Mouse (Mus musculus) testis, adult 2 months (tissue): ENCODE measurements around the gene Cbx1. TPM values are rescaled to one million over a fixed set of nuclear protein-coding genes. Genes with fewer than 3 reads are reported as not detected.

Source experiments
- H3K27ac ChIP-seq: fragments of 200-500 bp; 2 replicates; pipeline ENCODE4 v1.5.1; 2012; ENCODE audit warnings: low read depth, low read length; ENCODE audit not compliant: control insufficient read depth, insufficient read depth
- H3K27me3 ChIP-seq: fragments of 200-500 bp; 2 replicates; pipeline ENCODE4 v1.6.1; 2012; ENCODE audit warnings: mild to moderate bottlenecking, low read length, moderate library complexity; ENCODE audit not compliant: control insufficient read depth, insufficient read depth
- H3K36me3 ChIP-seq: fragments of 200-500 bp; 2 replicates; pipeline ENCODE4 v1.6.1; 2012; ENCODE audit warnings: mild to moderate bottlenecking, low read length; ENCODE audit not compliant: control insufficient read depth, insufficient read depth
- H3K4me1 ChIP-seq: fragments of 200-500 bp; 2 replicates; pipeline ENCODE4 v1.6.1; 2012; ENCODE audit warnings: low read length; ENCODE audit not compliant: control insufficient read depth, insufficient read depth
- H3K4me3 ChIP-seq: fragments of 200-500 bp; 2 replicates; pipeline ENCODE4 v1.5.1; 2012; ENCODE audit warnings: low read depth, mild to moderate bottlenecking, low read length, moderate library complexity, mixed read lengths; ENCODE audit not compliant: control insufficient read depth
- CTCF ChIP-seq: fragments of 200-500 bp; IDR thresholded peaks from 2 replicates; pipeline ENCODE4 v1.5.1; 2012; ENCODE audit warnings: low read depth, mild to moderate bottlenecking, inconsistent platforms, low read length, moderate library complexity; ENCODE audit not compliant: control insufficient read depth, insufficient read depth, insufficient replicate concordance
- POLR2A ChIP-seq: fragments of 200-500 bp; IDR thresholded peaks from 2 replicates; pipeline ENCODE4 v1.6.1; 2012; ENCODE audit warnings: low read depth, mild to moderate bottlenecking, inconsistent platforms, low read length, moderate library complexity; ENCODE audit not compliant: control insufficient read depth
- polyA plus RNA-seq: library from polyadenylated mRNA; depleted of rRNA; stranded (reverse); fragments of >200 nt; gene quantifications from 2 replicates; pipeline ENCODE4 v1.2.3, GENCODE M21; 2012

The Cbx1 gene
- polyA plus RNA-seq, 1 experiment = 16.6 TPM

DNA sequence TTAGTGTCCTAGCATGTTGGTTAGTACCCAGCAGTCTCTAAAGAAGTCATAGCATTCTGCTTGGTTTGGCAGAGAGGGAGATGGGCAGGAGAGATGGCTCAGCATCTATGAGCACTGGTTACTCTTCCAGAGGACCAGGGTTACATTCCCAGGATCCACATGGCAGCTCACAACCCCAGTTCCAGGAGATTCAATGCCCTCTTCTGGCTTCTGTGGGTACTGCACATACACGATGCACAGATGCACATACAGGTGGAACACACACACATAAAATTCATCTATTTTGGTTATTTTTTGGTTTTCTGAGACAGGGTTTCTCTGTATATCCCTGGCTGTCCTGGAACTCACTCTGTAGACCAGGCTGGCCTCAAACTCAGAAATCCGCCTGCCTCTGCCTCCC is 33.6 kb upstream of the Cbx1 start:
- no peaks in the 10 kb centered on the region for H3K36me3 ChIP-seq
- H3K4me3 ChIP-seq = no peak overlapping the region
- H3K27ac ChIP-seq = no peak overlapping the region
- TF ChIP-seq CTCF (peak; percentile 23; the same call in 1 of the 2 replicates), POLR2A (no peak)
- no peaks in the 10 kb centered on the region for H3K27me3 ChIP-seq
- no peaks in the 10 kb centered on the region for H3K4me1 ChIP-seq

DNA sequence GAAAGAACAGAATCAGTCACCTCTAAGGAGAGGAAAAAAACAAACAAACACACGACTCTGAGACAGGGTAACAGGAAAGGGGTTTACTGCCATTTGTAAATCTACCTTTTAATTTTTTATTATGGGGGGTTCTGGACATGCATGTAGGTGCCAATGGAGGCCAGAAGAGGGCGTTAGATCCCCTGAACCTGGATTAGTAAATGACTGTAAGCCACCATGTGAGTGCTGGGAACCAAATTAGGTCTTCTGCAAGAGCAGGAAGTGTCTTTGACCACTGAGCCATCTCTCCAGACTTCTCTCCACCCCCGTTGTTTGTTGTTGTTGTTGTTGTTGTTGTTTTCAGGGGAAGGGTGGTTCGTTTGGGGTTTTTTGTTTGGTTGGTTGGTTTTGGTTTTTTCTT is 31.5 kb upstream of the Cbx1 start:
- Histone ChIP-seq H3K27ac (no peak overlapping the region), H3K27me3 (no peaks in the 10 kb centered on the region), H3K36me3 (no peaks in the 10 kb centered on the region), H3K4me1 (no peaks in the 10 kb centered on the region), H3K4me3 (no peak overlapping the region)
- no peak for TF ChIP-seq CTCF
- no peak for TF ChIP-seq POLR2A

- Histone ChIP-seq H3K27ac (no peak overlapping the region), H3K36me3 (no peaks in the 10 kb centered on the region), H3K4me1 (no peaks in the 10 kb centered on the region), H3K4me3 (no peak overlapping the region), H3K27me3 (no peaks in the 10 kb centered on the region)
- no peak for TF ChIP-seq CTCF
- TF ChIP-seq POLR2A = no peak
These were observed 30.5 kb upstream of the Cbx1 start for GRCm38 (mm10) chr11:96758402-96758801.

DNA sequence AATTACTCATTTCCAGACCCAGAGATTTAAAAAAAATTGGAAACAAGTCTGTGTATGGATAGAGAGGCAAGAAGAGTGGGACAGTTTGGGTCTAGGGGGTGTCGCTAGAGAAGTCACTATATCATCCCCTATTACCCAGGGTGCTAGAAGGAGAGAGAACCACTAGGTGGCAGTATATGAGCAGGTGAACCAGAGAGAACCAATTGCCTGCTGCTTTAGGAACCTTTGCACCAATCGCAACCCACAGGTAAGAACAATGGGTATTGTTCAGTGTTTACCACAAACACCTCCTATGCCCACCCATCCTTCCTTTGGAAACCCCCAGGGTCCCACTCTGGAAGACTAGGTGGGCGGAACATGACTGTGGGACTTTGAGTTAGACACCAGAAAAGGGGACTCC is 28.9 kb upstream of the Cbx1 start:
- Histone ChIP-seq H3K4me1 (no peaks in the 10 kb centered on the region), H3K36me3 (no peaks in the 10 kb centered on the region), H3K4me3 (no peak overlapping the region), H3K27me3 (no peaks in the 10 kb centered on the region), H3K27ac (no peak overlapping the region)
- TF ChIP-seq CTCF = 0 out of 2 replicates have a peak, but pooled peaks have one; percentile 23
- TF ChIP-seq POLR2A = no peak

DNA sequence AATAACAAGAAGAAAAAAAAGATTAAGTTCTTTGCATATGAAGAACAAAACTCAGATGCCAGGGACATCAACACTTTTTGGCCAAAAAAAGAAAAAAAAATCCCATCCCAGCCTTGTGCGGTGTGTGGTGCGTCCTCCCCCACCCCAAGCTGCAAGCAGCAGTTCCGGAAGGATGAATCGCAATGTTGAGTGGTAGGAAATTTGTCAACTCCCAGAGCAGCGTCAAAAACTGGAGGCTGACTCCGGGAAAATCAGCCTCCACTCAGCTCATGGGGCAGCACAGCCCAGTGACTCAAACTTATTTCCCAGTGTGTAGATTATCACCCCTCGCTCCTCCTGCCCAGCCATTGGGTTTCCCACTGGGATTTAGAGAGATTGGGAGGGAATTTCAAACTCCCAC is 26.9 kb upstream of the Cbx1 start:
- Histone ChIP-seq H3K27me3 (no peaks in the 10 kb centered on the region), H3K4me1 (no peaks in the 10 kb centered on the region), H3K4me3 (no peak overlapping the region), H3K27ac (no peak overlapping the region), H3K36me3 (no peaks in the 10 kb centered on the region)
- TF ChIP-seq CTCF (no peak), POLR2A (no peak)

DNA sequence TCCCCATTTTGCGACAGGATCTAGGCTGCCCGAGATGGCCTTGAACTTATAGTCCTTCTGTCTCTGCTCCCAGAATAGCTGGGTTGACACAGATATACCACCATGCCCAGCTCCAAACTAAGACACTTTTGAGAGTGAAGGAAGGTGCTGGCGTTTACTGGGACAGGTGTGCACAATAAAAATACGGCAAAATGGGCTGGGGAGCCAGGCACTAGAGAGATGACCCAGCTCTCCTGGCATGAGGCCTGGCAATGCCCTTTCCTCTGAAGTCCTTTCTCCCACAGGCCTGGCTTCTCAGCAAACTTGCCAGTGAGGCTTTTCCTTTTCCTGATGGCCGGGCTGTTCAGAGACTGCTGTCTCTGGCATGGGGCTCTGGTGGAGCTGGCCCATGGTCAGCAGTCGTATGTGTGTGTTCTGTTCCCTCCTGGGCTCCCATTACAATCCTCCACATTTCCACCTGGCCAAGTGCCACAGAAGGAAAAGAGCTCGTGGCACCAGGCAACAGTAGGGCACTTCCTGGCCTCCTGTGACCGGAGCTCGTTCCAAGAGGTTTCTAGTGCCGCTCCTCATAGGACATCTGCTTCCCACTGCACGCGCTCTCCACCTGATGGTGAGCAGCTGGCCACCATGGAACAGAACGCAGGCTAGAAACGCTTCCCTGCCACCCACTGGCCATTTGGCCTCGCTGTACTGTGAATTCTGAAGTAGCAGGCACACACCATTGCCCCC is 26.0 kb upstream of the Cbx1 start:
- TF ChIP-seq CTCF = no peak
- TF ChIP-seq POLR2A = no peak
- Histone ChIP-seq H3K4me1 (no peaks in the 10 kb centered on the region), H3K27me3 (no peaks in the 10 kb centered on the region), H3K27ac (no peak overlapping the region), H3K4me3 (no peak overlapping the region), H3K36me3 (no peaks in the 10 kb centered on the region)

DNA sequence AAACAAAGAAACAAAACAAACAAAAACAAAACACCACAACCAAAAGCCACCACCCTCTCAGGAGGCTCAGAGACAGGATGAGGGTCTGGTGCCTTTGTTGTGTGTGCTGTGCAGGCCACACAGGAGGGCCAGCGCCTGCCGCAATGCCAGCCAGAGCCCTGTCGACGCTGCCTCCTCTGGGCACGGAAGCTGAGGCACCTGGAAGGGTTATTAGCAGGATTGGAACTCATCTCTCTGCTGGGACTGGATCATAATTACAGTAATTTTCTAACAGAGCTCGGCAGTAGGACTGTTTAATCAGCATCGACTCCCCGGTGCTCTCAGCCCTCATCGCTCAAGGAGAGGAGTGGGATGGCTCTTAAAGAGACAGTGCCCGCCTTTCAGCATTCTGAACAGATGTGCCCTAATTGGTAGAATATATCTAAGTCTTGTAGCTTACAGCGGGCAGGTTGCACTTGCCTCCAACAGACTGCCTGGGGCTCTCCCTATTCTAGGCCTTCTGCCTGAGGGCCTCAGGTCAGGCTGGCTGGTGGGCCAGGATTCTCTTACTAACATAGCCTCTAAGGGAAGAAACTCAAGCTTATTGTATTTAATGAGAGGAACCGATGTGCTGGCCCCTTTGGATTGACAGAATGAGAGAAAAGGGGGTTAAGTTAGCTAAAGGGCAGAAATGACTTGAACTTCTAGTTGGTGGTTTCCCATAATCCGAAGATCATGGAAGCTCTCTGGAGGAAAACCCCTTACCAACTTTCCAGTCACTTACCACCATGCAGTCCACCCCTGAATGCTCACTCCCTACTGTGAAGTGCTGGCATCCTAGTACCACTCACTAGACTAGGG is 24.2 kb upstream of the Cbx1 start:
- no peak overlapping the region for H3K27ac ChIP-seq
- no peaks in the 10 kb centered on the region for H3K27me3 ChIP-seq
- no peak for TF ChIP-seq CTCF
- H3K36me3 ChIP-seq = no peaks in the 10 kb centered on the region
- no peak overlapping the region for H3K4me3 ChIP-seq
- H3K4me1 ChIP-seq = no peaks in the 10 kb centered on the region
